Comparison of ENCODE assay signal across 8 mouse cellular contexts in the genomic region with DNA sequence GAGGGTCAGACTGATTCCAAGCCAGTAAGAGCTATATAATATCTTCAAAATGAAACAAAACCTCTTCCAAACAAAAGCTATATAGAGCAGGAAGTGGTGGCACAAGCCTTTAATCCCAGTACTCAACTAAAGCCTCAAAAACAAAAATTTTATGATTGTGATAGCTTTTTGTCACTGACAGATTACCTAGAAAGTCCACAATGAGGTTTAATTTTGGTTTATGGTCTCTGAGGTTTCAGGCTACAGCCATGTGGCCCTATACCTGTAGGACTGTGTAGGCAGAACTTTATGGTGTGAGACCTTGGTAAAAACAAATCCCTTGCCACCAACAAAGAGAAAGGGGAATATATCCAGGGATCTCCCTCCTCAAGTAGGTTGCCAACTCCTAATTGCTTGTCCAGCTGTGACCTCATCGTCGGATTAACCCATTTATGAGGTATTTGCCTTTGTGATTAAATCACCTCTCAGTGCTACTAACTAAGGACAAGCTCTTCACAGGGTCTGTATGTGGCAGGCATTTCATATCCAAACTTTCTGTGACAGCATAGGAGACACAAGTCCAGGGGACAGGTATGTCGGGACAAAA. TPM values are rescaled to one million over a fixed set of nuclear protein-coding genes. Genes with fewer than 3 reads are reported as not detected.
DNase-seq lines count a peak whose midpoint lies in the region; ATAC-seq and TF ChIP-seq lines count a peak whose summit lies in the region.

No protein-coding gene starts in this region.

- peaks cover 20% of the 10 kb centered on the region for H3K36me3 ChIP-seq in heart, embryonic 13.5 days
- H3K36me3 ChIP-seq in G1E (replicated peaks): peaks cover 25% of the 10 kb centered on the region
- peaks cover 12% of the 10 kb centered on the region for H3K36me3 ChIP-seq in hindbrain, embryonic 13.5 days
- H3K36me3 ChIP-seq in midbrain, embryonic 11.5 days (ENCODE audit: control insufficient read depth, insufficient read depth, low read length): peaks cover 3% of the 10 kb centered on the region; the same call in 1 of the 2 replicates
- peaks cover 18% of the 10 kb centered on the region for H3K36me3 ChIP-seq in thymus, adult 2 months (ENCODE audit: control insufficient read depth, insufficient read depth, low read length)

- peaks cover 43% of the 10 kb centered on the region for H3K4me1 ChIP-seq in heart, embryonic 13.5 days
- peaks cover 37% of the 10 kb centered on the region for H3K4me1 ChIP-seq in G1E (ENCODE audit: insufficient read depth, low read depth, low read length)
- H3K4me1 ChIP-seq in hindbrain, embryonic 13.5 days (replicated peaks): peaks cover 25% of the 10 kb centered on the region
- H3K4me1 ChIP-seq in midbrain, embryonic 11.5 days (ENCODE audit: control insufficient read depth, insufficient read depth, low read length): peaks cover 17% of the 10 kb centered on the region
- H3K4me1 ChIP-seq in thymus, adult 2 months (replicated peaks; ENCODE audit: control insufficient read depth, insufficient read depth, low read length): peaks cover 7% of the 10 kb centered on the region

- H3K9me3 ChIP-seq in heart, embryonic 13.5 days: no peaks in the 10 kb centered on the region
- no peaks in the 10 kb centered on the region for H3K9me3 ChIP-seq in G1E (replicated peaks)
- H3K9me3 ChIP-seq in hindbrain, embryonic 13.5 days: no peaks in the 10 kb centered on the region
- no peaks in the 10 kb centered on the region for H3K9me3 ChIP-seq in midbrain, embryonic 11.5 days (ENCODE audit: control insufficient read depth, low read length)

- TF ChIP-seq POLR2A in thymus, adult 2 months (IDR thresholded peaks at IDR 0.05; ENCODE audit: control insufficient read depth, extremely low read depth, insufficient read depth, low read length, poor library complexity): no peak

- TF ChIP-seq CTCF in G1E (IDR thresholded peaks at IDR 0.05; ENCODE audit: low read depth, low read length): no peak
- no peak for TF ChIP-seq CTCF in thymus, adult 2 months (IDR thresholded peaks at IDR 0.05; ENCODE audit: borderline replicate concordance, control insufficient read depth, extremely low read depth, insufficient read depth, low read length, poor library complexity)

- WGBS in heart, embryonic 13.5 days: 85% methylated on average over 3 of the region's 3 CpGs
- 88% methylated on average over 3 of the region's 3 CpGs for WGBS in hindbrain, embryonic 13.5 days
- 62% methylated on average over 3 of the region's 3 CpGs for WGBS in midbrain, embryonic 11.5 days
- WGBS in thymus, adult 2 months: 98% methylated on average over 3 of the region's 3 CpGs

- peak overlapping the region; percentile 98 for H3K4me2 ChIP-seq in heart, embryonic 13.5 days
- peak overlapping the region; percentile 75 for H3K4me2 ChIP-seq in hindbrain, embryonic 13.5 days
- peak overlapping the region; percentile 82 for H3K4me2 ChIP-seq in midbrain, embryonic 11.5 days

- no peak for ATAC-seq in heart, embryonic 13.5 days (ENCODE audit: extremely low read depth, insufficient number of reproducible peaks, low FRiP score, low TSS enrichment)
- no peak for ATAC-seq in G1E (ENCODE audit: extremely low read depth, insufficient number of reproducible peaks, low FRiP score, poor library complexity, severe bottlenecking)
- ATAC-seq in hindbrain, embryonic 13.5 days (ENCODE audit: low FRiP score): no peak
- ATAC-seq in midbrain, embryonic 11.5 days (ENCODE audit: low FRiP score): no peak
- ATAC-seq in cerebellum, adult (ENCODE audit: insufficient number of reproducible peaks, low FRiP score, low TSS enrichment): no peak

- intact Hi-C loops in heart, postnatal 10 days (cut with DNase I): no loop called here

- peak overlapping the region; percentile 100 for H3K9ac ChIP-seq in heart, embryonic 13.5 days
- H3K9ac ChIP-seq in hindbrain, embryonic 13.5 days: peak overlapping the region; percentile 100
- no peak overlapping the region for H3K9ac ChIP-seq in midbrain, embryonic 11.5 days (ENCODE audit: low read length)

- DNase-seq in heart, postnatal 10 days: no peak
- no peak for DNase-seq in G1E (ENCODE audit: low spot score)
- peak; percentile 87 for DNase-seq in midbrain, embryonic 11.5 days (ENCODE audit: low spot score, missing footprints)
- DNase-seq in cerebellum, adult 18-20 months: no peak
- no peak for DNase-seq in thymus, adult 2 months

- peak overlapping the region; percentile 100 for H3K4me3 ChIP-seq in heart, embryonic 13.5 days
- H3K4me3 ChIP-seq in G1E (ENCODE audit: low read depth, low read length): peak overlapping the region; percentile 99; the same call in 1 of the 2 replicates
- H3K4me3 ChIP-seq in hindbrain, embryonic 13.5 days: peak overlapping the region; percentile 99; the same call in 1 of the 2 replicates
- no peak overlapping the region for H3K4me3 ChIP-seq in midbrain, embryonic 11.5 days (ENCODE audit: low read depth, low read length)
- H3K4me3 ChIP-seq in thymus, adult 2 months (ENCODE audit: control insufficient read depth, insufficient read depth, low read length): no peak overlapping the region

- H3K27me3 ChIP-seq in heart, embryonic 13.5 days (replicated peaks): no peaks in the 10 kb centered on the region
- H3K27me3 ChIP-seq in G1E (ENCODE audit: insufficient read depth, low read length): no peaks in the 10 kb centered on the region
- no peaks in the 10 kb centered on the region for H3K27me3 ChIP-seq in hindbrain, embryonic 13.5 days
- no peaks in the 10 kb centered on the region for H3K27me3 ChIP-seq in midbrain, embryonic 11.5 days (ENCODE audit: control insufficient read depth, insufficient read depth, low read length)
- no peaks in the 10 kb centered on the region for H3K27me3 ChIP-seq in thymus, adult 2 months (ENCODE audit: control insufficient read depth, insufficient read depth, low read length)

- H3K27ac ChIP-seq in heart, embryonic 13.5 days (replicated peaks): no peak overlapping the region
- no peak overlapping the region for H3K27ac ChIP-seq in hindbrain, embryonic 13.5 days
- H3K27ac ChIP-seq in midbrain, embryonic 11.5 days (ENCODE audit: low read depth, low read length): no peak overlapping the region; the same call in 1 of the 2 replicates
- no peak overlapping the region for H3K27ac ChIP-seq in thymus, adult 2 months (ENCODE audit: control insufficient read depth, insufficient read depth, low read length)

RNA-seq across cellular contexts. Expression of gene Ccnl1, which starts 1.5 kb away (rescaled TPM):
- 61.2 and 67.7 TPM in 2 replicates for polyA plus RNA-seq in heart, embryonic 13.5 days (2015; fragmentation: Nextera tagmentation; extraction: Ambion mirVana)
- total RNA-seq in heart, postnatal 10 days (2021): 10 to 100 TPM; 33.7 to 35.8 TPM
- total RNA-seq in G1E (2014; fragmentation: Nextera tagmentation) (176 and 227 TPM in 2 replicates), G1E (2017) (148 and 167 TPM in 2 replicates)
- 30.5 and 37.1 TPM in 2 replicates for polyA plus RNA-seq in G1E (2012)
- 80.1 and 80.9 TPM in 2 replicates for polyA plus RNA-seq in hindbrain, embryonic 13.5 days (2015; fragmentation: Nextera tagmentation; extraction: Ambion mirVana)
- 119 and 131 TPM in 2 replicates for polyA plus RNA-seq in midbrain, embryonic 11.5 days (2014; fragmentation: Nextera tagmentation; extraction: Ambion mirVana)
- polyA plus RNA-seq in thymus, adult 2 months (2012; rRNA removed): 171 and 266 TPM in 2 replicates

Comparison
In these comparisons a context has a peak if more than half of its experiments do, and no peak if none do; other contexts are left out.
1. H3K4me3 ChIP-seq: peak in heart, embryonic 13.5 days (single experiment), G1E (single experiment) and hindbrain, embryonic 13.5 days (single experiment); none in midbrain, embryonic 11.5 days (single experiment) and thymus, adult 2 months (single experiment).
2. Peak in every context shown above with its lines, with median percentiles within 50 percentile points of each other: H3K4me2 ChIP-seq.